Mouse (Mus musculus): ENCODE data around the gene Capn3.

Gene Capn3

DNA sequence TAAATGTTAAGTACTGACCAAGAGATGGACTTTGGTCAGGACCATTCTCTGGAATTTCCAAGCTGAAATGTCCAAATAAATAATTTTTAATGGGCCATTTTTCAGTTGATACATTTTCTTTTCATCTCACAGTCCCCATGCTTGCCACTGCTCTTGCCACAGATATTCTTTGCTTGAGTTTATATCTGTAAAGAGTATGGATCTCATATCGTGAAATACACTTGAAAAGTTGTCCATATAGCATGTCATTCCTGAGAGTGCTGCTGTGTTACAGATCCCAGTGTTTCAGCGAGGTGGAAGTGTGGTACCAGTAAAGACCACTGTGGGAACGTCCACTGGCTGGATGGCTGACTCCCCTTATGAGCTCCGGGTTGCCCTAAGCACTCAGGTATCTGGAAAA is at the start of gene Capn3:
Gene Capn3 (plus strand): TSS at position 301 of the 400 bp plus-strand sequence.
- DNase-seq (ENCODE audit: low read depth, low spot score): no peak

DNA sequence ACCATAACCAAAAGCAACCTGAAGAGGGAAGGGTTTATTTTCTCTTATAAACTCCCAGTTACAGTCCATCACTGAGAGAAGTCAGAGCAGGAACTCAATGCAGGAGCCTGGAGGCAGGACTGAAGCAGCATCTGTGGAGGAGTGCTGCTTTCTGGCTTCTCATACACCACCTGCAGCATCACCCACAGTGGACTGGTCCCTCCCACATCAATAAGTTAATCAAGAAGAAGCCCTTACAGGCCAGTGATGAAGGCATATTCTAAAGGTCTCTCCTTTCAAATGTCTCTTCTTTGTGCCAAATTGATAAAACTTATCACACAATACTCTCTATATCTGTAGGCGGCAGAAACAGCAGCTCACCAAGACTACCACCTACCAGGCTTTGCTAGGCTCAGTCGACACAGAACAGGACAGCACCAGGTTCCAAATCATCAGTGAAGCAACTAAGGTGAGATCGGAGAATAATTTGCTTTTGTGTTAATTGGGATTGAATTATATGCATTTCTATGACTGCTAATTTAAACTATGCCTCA is 44.7 kb upstream of the Capn3 start:
- DNase-seq (ENCODE audit: low read depth, low spot score): no peak

DNA sequence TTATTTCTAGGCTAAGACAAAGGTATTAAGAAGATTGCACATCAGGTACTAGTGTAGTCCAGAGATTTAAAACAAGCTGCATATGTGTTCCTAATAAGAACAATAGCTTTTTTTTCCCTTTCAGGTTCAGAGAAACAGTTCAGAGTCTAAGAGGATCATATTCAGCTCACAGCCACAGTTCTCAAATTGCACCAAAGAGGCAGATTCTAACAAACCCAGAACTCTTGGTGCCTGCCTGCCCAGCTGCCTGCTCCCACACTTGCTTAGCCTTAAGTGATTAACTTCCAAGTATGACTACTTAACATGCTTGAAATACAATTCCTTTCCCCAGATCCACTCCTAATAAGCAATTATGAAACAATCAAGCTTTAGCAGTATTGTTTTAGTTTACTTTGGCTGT is 41.7 kb upstream of the Capn3 start:
- no peak for DNase-seq (ENCODE audit: low read depth, low spot score)

DNA sequence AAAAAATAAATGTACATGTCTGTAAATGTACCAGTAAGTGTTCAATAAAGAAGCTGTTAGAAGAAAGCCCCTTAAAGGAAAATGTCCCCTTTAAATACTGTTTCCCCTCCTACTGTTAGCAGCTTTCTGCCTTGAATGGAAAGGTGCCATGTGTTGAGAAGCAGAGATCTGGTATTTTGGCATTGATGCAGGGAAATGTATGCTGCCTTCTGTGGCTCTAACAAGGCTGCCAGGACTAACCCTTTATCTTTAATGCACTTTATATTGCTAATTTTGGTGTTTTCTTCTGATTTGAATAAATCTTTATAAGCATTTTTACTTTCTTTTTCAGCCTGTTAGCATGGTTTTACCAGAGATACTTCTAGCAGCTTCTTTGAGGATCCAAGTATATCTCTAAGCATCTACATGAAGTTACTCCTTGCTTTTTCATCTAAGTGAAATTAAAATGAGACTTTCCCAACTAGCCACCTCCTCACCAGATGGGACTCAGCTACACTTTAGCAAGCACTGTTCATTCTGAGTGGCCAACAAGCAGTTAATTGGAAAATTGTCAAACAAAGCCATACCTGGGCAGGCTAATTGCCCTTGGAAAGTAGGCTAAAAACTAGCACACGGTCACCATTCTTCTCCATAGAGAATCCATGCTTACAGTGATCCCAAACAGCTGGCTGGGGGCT is 40.9 kb upstream of the Capn3 start:
- no peak for DNase-seq (ENCODE audit: low read depth, low spot score)

DNA sequence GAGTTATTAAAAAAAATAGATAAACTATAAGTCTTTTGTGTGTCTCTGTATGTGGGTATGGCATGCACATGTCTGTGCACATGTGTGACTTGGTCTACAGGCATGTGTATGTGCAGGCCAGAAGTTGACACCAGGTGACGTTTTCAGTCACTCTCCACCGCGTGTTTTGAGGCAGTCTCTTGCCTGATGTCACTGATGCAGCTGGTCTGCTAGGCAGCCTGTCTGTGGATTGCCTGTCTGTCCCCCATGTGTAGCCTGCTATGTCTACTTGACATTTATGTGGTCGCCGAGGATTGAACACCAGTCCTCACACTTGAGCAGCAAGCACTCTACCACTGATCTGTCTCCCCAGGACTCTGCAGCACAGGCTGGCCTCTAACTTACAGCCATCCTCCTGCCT is 31.4 kb upstream of the Capn3 start:
- no peak for DNase-seq (ENCODE audit: low read depth, low spot score)

DNA sequence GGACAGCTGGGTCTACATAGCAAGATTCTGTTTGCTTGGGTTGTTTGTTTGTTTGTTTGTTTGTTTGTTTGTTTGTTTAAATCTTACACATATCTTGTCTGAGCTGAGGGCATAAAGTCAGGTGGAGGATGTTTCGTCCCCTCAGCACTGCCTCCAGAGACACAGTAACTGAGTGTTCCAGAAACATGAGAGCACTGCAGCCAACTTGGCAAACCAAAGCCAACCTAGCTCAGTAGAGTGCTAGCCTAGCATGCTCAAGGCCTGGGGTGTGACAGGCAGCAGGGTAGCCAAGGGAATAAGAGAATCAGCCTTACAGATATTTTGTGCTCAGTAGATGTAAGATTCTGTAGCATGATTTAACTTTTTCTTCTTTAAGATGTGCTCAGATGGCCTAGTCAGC is 11.3 kb upstream of the Capn3 start:
- DNase-seq (ENCODE audit: low read depth, low spot score): no peak

DNA sequence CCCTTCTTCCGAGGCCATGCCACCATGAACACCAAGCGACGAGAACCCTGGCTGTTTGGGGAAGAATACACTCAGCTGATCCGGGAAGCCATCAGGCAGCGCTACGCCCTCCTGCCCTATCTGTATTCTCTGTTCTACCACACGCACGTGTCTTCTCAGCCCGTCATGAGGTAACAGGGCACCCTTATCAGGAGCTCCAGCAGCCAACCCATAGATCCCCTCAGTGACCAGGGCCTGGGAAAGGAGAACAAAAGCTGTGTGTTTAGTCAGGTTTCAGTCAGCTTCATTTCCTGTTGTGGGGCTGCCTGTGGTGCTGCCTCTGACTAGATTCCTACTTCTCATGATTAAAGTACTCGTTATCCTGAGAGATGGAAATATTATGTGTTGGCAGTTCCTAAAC is 9.4 kb upstream of the Capn3 start:
- DNase-seq (ENCODE audit: low read depth, low spot score): no peak

DNA sequence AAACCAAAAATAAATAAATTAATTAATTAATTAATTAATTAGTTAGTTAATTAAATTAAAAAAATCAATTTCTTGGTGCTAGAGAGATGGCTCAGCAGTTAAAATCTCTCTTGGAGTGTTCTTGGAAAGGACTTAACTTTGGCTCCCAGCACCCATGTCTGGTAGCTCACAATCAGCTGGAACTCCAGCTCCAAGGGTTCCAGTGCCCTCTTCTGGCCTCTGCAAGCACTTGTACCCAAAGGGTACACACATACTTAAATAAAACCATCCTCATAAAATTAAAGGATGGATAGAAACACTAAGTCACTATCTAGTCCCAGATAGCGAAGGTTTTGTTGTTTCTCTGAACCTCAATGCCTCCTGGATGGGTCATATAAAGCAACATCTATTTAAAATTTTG is 8.5 kb upstream of the Capn3 start:
- no peak for DNase-seq (ENCODE audit: low read depth, low spot score)

DNA sequence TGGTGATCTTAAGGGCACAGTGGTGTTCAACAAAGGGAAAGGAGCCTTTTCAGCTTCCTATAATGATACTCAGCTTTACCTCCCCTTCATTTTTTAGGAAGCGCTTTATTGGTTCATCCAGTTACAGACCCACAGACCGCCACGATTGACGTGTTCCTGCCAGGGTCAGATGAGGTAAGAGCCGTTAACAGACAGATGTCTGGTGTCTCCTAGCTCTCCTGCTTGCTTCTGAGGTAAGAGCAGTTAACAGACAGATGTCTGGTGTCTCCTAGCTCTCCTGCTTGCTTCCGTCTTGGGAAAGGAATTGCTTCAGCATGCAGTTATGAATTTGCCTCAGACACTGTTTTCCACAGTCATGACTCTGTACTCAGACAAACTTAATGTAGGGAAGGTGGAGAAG is 5.1 kb upstream of the Capn3 start:
- no peak for DNase-seq (ENCODE audit: low read depth, low spot score)

DNA sequence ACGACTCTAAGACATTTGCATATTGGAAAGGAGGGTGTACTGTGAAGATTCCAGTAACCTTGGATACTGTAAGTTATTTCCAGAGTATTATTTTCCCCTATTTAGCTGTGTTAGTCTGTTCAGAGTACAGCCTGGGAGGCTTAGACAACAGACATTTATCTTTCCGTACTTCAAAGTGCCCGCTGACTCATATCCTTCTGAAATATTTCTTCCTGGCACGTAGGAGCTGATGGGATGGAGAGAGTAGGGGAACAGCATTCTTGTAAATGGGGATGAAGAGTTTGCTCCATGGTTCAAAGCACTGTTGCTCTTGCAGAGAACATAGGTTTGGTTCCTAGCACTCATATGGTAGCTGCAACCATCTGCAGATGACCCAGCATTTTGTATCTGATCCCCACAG is 3.2 kb upstream of the Capn3 start:
- DNase-seq (ENCODE audit: low read depth, low spot score): peak; percentile 69

DNA sequence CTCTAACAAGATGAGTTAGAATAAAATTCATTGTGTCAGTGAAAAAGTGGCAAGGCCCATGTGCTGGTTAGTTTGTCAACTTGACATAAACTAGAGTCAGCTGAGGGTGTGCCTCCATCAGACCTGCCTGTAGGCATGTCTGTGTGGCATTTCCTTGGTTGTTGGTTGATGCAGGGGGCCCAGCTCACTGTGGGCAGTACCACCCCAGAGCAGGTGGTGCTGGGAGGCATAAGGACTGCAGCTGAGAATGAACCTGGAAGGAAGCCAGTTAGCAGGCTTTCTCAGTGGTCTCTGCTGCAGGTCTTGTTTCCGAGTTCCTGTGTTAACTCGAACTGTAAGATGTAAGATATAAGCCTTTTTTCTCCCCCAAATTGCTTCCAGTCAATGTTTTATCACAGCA is 832 bp upstream of the Capn3 start:
- DNase-seq (ENCODE audit: low read depth, low spot score): no peak

DNA sequence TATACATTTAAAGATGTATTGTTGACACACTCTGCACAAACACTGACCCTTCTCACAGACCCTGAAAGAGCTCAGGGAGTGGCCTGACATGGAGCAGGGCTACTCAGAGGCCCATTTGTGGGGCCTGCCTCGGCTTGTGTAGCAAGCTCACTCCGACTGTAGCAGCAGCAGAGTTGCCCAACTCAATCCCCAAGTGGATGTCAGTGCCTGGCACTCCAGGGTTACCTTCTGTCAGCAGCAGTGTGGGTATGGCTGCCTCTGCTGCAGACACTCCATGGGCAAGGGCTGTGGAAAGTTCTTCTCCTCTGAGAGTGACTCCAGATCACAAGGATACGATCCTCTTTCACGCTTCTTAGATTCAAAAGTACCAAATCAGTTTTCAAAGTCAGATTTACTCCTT is 4.4 kb downstream of the Capn3 start:
- no peak for DNase-seq (ENCODE audit: low read depth, low spot score)

DNA sequence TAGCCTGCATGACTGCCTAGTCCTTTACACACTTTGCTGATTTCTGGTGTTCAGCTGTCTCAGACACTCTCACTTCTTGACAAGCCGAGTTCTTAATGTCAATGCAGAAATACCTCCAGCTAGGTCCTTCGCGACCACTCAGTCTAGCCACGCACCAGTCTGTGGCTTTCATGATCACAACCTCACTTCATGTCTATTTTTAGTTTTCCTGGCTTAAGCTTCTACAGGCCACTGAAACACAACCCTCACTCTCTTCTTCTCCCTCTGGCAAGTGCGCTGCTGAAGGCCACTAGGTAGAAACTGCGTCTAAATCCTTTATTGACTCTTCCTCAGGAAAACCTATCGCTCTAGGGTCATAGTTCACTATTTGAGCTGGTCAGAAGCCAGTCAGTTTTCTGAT is 7.5 kb downstream of the Capn3 start:
- no peak for DNase-seq (ENCODE audit: low read depth, low spot score)

DNA sequence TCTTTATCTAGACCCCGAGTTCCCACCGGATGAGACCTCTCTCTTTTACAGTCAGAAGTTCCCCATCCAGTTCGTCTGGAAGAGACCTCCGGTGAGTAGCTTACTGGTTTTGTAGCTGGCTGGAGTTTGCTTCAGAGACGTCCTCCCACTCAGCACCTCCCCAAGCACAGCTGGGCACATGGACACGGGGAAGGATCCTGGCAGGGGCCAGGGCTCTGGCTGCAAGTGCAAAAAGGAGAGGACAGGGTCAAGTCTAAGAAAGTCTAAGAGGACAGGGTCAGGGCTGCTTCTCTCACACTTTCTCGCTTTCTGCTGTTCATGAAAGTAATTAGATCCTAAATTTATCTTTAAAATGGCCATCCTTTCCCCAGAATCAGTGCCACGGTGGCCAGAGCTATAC is 8.3 kb downstream of the Capn3 start:
- no peak for DNase-seq (ENCODE audit: low read depth, low spot score)

DNA sequence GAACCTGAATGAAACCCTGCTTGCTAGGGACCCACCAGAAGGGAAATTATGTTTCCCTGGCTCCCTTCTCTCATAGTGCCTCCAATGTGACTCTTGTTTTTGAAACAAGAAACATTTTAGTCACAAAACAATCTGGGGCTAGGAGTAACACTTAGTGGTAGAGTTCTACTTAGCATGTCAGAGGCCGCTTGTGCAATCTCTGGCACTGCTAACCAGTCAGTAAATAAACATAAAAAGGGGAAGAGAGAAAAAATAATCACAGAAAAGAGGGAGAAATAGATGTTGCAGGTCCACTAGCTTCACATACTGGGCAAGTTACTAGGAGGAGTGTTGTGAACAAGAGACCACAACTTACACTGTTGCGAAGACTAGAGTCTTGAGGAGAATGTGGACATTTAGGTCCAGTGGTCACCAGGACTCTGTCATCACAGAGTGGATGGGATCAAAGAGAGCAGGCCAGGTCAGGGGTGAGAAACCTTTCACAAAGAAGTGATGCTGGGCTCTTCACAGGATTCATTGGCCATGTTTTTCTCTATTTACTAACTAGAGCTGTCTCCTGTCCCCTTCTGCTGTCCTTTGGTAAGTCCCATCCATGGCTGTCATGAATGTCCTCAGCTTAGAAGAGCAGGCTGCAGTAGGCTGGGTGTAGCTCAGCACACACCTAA is 9.0 kb downstream of the Capn3 start:
- DNase-seq (ENCODE audit: low read depth, low spot score): no peak

DNA sequence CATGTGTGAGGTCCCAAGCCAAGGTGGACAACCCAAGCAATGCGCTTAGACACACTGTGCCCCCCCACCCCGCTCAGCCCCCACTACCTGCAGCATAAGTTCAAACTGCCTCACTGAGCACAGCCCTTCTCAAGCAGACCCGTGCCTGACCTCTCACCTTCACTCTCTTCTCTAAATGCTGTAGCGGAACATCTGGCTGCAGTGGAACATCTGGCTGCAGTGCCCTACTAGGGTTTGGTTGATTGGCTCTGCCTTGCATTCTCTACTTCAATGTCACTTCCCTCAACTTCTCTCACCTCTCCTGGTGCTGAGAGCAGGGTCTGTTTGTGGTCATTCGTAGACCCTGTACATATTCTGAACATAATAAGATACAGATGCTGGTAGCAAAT is 9.6 kb downstream of the Capn3 start:
- DNase-seq (ENCODE audit: low read depth, low spot score): no peak

DNA sequence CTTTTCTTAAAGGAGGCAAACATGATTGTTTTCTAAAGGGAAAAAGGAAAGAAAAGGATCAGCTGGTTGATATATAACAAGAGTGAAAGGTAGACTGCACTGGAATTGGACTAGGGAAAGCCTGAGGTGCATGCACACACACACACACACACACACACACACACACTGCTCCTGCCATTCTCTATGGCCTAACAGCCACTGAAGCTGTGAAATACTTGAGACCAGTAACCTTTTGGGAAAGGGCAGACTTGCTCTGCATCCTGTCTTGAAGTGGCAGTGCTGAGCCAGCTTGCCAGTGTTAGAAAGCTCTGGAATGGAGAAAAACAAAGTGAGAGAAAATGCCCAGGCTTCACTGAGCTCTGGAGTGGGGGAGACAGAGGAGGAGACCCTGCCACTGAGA is 12.2 kb downstream of the Capn3 start:
- DNase-seq (ENCODE audit: low read depth, low spot score): no peak

DNA sequence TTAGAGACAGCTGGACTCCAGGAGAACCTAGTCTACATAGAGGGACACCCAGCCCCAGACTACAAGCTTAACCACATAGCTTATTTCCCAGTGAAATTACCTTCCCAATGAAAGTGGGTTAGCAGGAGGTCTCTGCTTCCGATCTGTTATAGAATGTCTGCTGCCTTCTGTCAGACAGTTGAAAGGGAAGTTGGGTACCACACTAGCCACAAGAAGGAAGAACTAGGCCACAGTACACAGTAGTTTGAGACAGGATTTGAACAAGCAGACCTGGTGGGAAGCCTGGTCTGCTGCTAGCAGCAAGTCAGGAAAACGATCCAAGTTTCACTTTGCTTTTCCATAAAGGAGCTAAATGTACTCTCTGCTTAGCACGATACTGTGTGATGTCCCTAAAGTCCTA is 13.4 kb downstream of the Capn3 start:
- no peak for DNase-seq (ENCODE audit: low read depth, low spot score)

DNA sequence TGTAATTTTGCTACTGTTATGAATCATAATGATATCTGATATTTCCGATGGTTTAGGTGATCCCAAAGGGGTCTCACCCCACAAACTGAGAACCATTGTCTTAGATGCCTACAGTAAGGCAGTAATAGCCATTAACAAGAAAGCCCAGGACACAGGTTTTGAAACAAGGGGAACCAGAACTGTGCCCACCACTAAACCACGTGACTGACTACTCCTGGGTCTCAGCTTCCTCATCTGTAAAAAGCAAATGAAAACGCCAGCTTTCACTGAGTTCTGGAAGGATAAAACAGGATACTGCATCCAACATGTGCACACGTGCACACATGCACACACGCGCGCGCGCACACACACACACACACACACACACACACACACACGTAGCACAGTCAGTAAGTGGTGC is 13.9 kb downstream of the Capn3 start:
- no peak for DNase-seq (ENCODE audit: low read depth, low spot score)

DNA sequence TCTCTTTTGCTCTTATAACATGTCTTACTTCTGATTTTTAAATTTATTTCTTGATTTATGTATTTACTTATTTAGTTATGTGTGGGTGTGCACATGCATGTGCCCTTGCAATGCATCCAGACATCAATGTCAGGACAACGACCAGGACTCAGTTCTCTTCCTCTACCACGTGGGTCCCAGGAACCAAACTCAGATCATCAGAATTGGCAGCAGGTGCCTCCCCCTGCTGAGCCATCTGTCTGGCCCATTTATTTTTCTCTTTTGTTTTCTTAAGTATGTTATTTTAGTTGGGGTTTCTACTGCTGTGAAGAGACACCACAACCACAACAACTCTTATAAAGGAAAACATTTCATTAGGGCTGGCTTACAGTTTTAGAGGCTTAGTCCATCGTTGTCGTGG is 15.0 kb downstream of the Capn3 start:
- no peak for DNase-seq (ENCODE audit: low read depth, low spot score)

DNA sequence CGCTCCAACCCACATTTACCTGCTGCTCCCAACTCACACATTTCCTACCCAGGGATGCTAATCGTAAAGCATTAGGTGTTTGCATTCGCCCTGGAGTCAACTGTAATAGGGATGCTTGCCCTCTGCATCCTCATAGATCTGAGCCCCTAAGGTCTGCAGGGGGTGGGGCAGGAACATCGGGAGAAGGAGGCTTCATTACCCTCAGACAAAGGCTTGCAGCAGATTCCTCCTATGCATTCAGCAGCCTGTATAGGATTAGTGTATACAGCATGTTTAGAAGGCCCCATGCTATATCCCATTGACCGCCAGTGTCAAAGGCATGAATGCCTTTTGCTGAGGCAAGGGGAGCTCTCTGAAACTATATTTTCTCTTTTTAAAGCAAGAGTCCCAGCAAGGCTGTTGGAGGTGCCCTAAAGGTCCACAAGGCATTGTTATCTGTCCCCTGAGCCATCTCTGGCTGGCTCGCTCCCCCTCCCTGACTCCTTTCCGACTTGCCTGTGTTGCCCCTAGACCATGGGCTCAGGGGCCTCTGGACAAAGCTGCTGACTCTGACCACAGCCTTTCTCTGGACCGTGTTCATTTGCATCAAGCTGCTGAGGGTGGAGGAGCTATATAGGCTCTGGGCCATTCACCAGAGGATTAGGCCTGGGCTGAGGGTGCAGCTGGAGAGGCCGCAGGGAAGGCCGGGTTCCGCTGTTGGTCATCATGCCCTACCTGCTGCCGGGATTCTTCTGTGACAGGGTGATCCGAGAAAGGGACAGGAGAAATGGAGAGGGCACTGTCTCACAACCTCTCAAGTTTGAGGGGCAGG is 20.7 kb downstream of the Capn3 start:
- no peak for DNase-seq (ENCODE audit: low read depth, low spot score)

DNA sequence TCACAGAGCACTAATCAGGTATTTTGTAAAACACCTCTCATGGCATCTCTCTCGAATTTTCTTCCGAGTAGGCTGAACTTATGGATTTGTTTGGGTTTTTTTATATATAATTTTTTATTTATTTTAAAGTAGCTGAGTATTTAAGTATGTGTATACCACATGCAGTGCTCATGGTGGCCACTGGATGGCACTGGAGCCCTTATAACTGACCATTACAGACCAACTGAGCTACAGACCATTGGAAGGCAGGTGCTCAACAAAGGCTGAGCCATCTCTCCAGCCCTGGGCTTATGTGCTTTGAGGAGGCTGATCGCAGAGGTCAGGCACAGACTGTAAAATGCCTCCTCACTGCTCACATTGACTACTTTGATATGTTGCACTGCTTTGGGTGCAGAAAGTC is 22.8 kb downstream of the Capn3 start:
- DNase-seq (ENCODE audit: low read depth, low spot score): peak; percentile 93

DNA sequence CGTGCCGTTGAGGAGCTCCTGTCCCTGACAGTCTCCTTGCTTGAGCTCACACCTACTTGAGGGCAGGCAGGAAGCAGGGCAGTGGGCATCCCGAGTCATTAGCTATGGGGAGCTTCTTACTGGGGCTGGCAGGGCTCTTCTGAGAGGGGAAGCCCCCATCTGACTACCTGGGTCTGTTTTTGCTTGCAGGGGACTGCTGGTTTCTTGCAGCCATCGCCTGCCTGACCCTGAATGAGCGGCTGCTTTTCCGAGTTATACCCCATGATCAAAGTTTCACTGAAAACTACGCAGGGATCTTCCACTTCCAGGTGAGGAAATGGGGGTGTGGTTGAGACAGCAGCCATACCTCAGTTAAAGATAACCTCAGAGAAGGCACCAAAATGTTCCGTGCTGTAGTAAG is 26.1 kb downstream of the Capn3 start:
- DNase-seq (ENCODE audit: low read depth, low spot score): no peak

All from 3T3-L1 (cell line).